Mouse (Mus musculus) embryonic facial prominence, embryonic 14.5 days (tissue): ENCODE measurements around the gene Sdhb. TPM values are rescaled to one million over a fixed set of nuclear protein-coding genes. Genes with fewer than 3 reads are reported as not detected.

Experiments
- polyA plus RNA-seq: library from polyadenylated mRNA; unstranded; fragments of >200 nt; fragmentation: Nextera tagmentation; extraction: Ambion mirVana; gene quantifications from 2 replicates; pipeline ENCODE4 v1.2.1, GENCODE M21; 2014

Gene Sdhb
- polyA plus RNA-seq, 1 experiment from 2014 or later: 394 TPM

Other genes with a start within 250 kb of the Sdhb start
- gene Padi6, start 218.6 kb upstream of the Sdhb start, polyA plus RNA-seq: not detected in 2 replicates
- 0.14 and 0.38 TPM in 2 replicates for gene Padi4, start 187.0 kb upstream of the Sdhb start, polyA plus RNA-seq
- 0.38 and 0.47 TPM in 2 replicates for gene Padi3, start 150.6 kb upstream of the Sdhb start, polyA plus RNA-seq
- gene Padi1, start 115.4 kb upstream of the Sdhb start, polyA plus RNA-seq: 0.07 and 0.28 TPM in 2 replicates
- 15.1 and 16.1 TPM in 2 replicates for gene Padi2, start 54.9 kb upstream of the Sdhb start, polyA plus RNA-seq
- gene Atp13a2, start 25.7 kb downstream of the Sdhb start, polyA plus RNA-seq: 42.9 and 43.5 TPM in 2 replicates
- gene Mfap2, start 49.2 kb downstream of the Sdhb start, polyA plus RNA-seq: 745 and 811 TPM in 2 replicates
- 5.1 and 6.2 TPM in 2 replicates for gene Crocc, start 99.3 kb downstream of the Sdhb start, polyA plus RNA-seq
- 66.5 and 78.8 TPM in 2 replicates for gene Necap2, start 117.2 kb downstream of the Sdhb start, polyA plus RNA-seq
- gene Spata21, start 127.1 kb downstream of the Sdhb start, polyA plus RNA-seq: 0.33 TPM in 1 of 2 replicates, not detected in the other
- gene Szrd1, start 178.6 kb downstream of the Sdhb start, polyA plus RNA-seq: 38.7 and 40.2 TPM in 2 replicates
- 22.7 and 24.9 TPM in 2 replicates for gene Fbxo42, start 186.7 kb downstream of the Sdhb start, polyA plus RNA-seq